8 mouse cellular contexts compared by ENCODE assay signal in genomic region chr7:27167475-27168094, GRCm38 (mm10). TPM values are rescaled to one million over a fixed set of nuclear protein-coding genes. Genes with fewer than 3 reads are reported as not detected.
A peak's percentile ranks its signal among the peaks of the same experiment; 100 is the strongest.
DNase-seq lines count a peak whose midpoint lies in the region; ATAC-seq and TF ChIP-seq lines count a peak whose summit lies in the region.

No protein-coding gene starts in this region.

- H3K4me2 ChIP-seq in neural tube, embryonic 13.5 days, result peak overlapping the region; percentile 75

- peaks cover 51% of the 10 kb centered on the region for H3K36me3 ChIP-seq in forebrain, embryonic 10.5 days (replicated peaks)
- H3K36me3 ChIP-seq in limb, embryonic 10.5 days, result peaks cover 50% of the 10 kb centered on the region
- peaks cover 48% of the 10 kb centered on the region for H3K36me3 ChIP-seq in neural tube, embryonic 13.5 days

- no peak for ATAC-seq in neural tube, embryonic 13.5 days (ENCODE audit: low read depth)
- ATAC-seq in inflammation-experienced regulatory T-cells, adult 6 months, result no peak

- DNase-seq in left cerebral cortex, adult 2 months (ENCODE audit: extremely low spot score in 1 of 2, low spot score in 2 of 2), result no peak
- no peak for DNase-seq in left cerebral cortex, adult 18-20 months (ENCODE audit: low spot score in 2 of 2)
- DNase-seq in forebrain, embryonic 10.5 days (ENCODE audit: extremely low spot score, low spot score), result no peak
- no peak for DNase-seq in limb, embryonic 10.5 days (ENCODE audit: low spot score)
- no peak for DNase-seq in right cerebral cortex, postnatal 25 days
- DNase-seq in yolk sac, embryonic 10.5 days (ENCODE audit: low spot score), result no peak

- no peaks in the 10 kb centered on the region for H3K9me3 ChIP-seq in forebrain, embryonic 10.5 days
- no peaks in the 10 kb centered on the region for H3K9me3 ChIP-seq in limb, embryonic 10.5 days (replicated peaks)
- no peaks in the 10 kb centered on the region for H3K9me3 ChIP-seq in neural tube, embryonic 13.5 days

- peak overlapping the region; percentile 71 for H3K4me3 ChIP-seq in left cerebral cortex, adult 2 months
- peak overlapping the region; percentile 77 for H3K4me3 ChIP-seq in forebrain, embryonic 10.5 days
- peak overlapping the region; percentile 66 for H3K4me3 ChIP-seq in limb, embryonic 10.5 days
- H3K4me3 ChIP-seq in neural tube, embryonic 13.5 days, result peak overlapping the region; percentile 73

- H3K27ac ChIP-seq in left cerebral cortex, adult 2 months, result peak overlapping the region; percentile 98
- peak overlapping the region; percentile 98 for H3K27ac ChIP-seq in forebrain, embryonic 10.5 days
- peak overlapping the region; percentile 98 for H3K27ac ChIP-seq in limb, embryonic 10.5 days
- peak overlapping the region; percentile 98 for H3K27ac ChIP-seq in neural tube, embryonic 13.5 days (replicated peaks)

- H3K27me3 ChIP-seq in forebrain, embryonic 10.5 days (ENCODE audit: poor library complexity, severe bottlenecking), result no peaks in the 10 kb centered on the region
- H3K27me3 ChIP-seq in limb, embryonic 10.5 days (ENCODE audit: low read depth, poor library complexity, severe bottlenecking), result no peaks in the 10 kb centered on the region
- no peaks in the 10 kb centered on the region for H3K27me3 ChIP-seq in neural tube, embryonic 13.5 days

- TF ChIP-seq CTCF in left cerebral cortex, adult 2 months (IDR thresholded peaks at IDR 0.05), result no peak

- WGBS in forebrain, embryonic 10.5 days, result 82% methylated on average over 11 of the region's 11 CpGs
- WGBS in limb, embryonic 10.5 days, result 82% methylated on average over 11 of the region's 11 CpGs
- WGBS in neural tube, embryonic 13.5 days, result 73% methylated on average over 11 of the region's 11 CpGs

- intact Hi-C loops in left cerebral cortex, adult 2 months (cut with DNase I), result loop anchor here (1.0 to 2.0 kb wide), 3 partner anchors 11 to 61 kb away; partner anchors contain the start of genes BC024978, Itpkc and Rab4b

- peaks cover 42% of the 10 kb centered on the region for H3K4me1 ChIP-seq in forebrain, embryonic 10.5 days
- peaks cover 42% of the 10 kb centered on the region for H3K4me1 ChIP-seq in limb, embryonic 10.5 days
- H3K4me1 ChIP-seq in neural tube, embryonic 13.5 days (replicated peaks), result peaks cover 42% of the 10 kb centered on the region

- peak overlapping the region; percentile 91 for H3K9ac ChIP-seq in neural tube, embryonic 13.5 days

RNA-seq across cellular contexts. Expression of gene Egln2, which starts 1.0 kb away (rescaled TPM):
- total RNA-seq in left cerebral cortex, adult 2 months (2021), result 100 to 1,000 TPM in 1 of 2 experiments, 10 to 100 TPM in 1; 92.8 to 109 TPM
- 100 to 1,000 TPM; 101 to 115 TPM for total RNA-seq in left cerebral cortex, adult 18-20 months (2021)
- 73.7 and 74.0 TPM in 2 replicates for polyA plus RNA-seq in forebrain, embryonic 10.5 days (2016; fragmentation: Nextera tagmentation; extraction: Ambion mirVana)
- 95.2 and 97.8 TPM in 2 replicates for polyA plus RNA-seq in limb, embryonic 10.5 days (2016; fragmentation: Nextera tagmentation; extraction: Ambion mirVana)
- polyA plus RNA-seq in neural tube, embryonic 13.5 days (2015; fragmentation: Nextera tagmentation; extraction: Ambion mirVana), result 78.8 and 89.1 TPM in 2 replicates
- polyA plus RNA-seq in inflammation-experienced regulatory T-cells, adult 6 months (2017; shearing (Covaris generic)), result 10 to 100 TPM; 12.0 to 14.1 (median 13.9) TPM

RNA-seq across cellular contexts. Expression of gene Rab4b, which starts 11.1 kb away (rescaled TPM):
- total RNA-seq in left cerebral cortex, adult 2 months (2021), result 10 to 100 TPM; 89.7 to 93.2 TPM
- total RNA-seq in left cerebral cortex, adult 18-20 months (2021), result 10 to 100 TPM; 93.0 to 99.8 TPM
- polyA plus RNA-seq in forebrain, embryonic 10.5 days (2016; fragmentation: Nextera tagmentation; extraction: Ambion mirVana), result 55.2 and 56.3 TPM in 2 replicates
- polyA plus RNA-seq in limb, embryonic 10.5 days (2016; fragmentation: Nextera tagmentation; extraction: Ambion mirVana), result 59.8 and 67.0 TPM in 2 replicates
- polyA plus RNA-seq in neural tube, embryonic 13.5 days (2015; fragmentation: Nextera tagmentation; extraction: Ambion mirVana), result 114 and 125 TPM in 2 replicates
- polyA plus RNA-seq in inflammation-experienced regulatory T-cells, adult 6 months (2017; shearing (Covaris generic)), result 100 to 1,000 TPM; 130 to 162 (median 146) TPM

RNA-seq across cellular contexts. Expression of gene Gm21983, which starts 13.3 kb away (rescaled TPM):
- not detected for total RNA-seq in left cerebral cortex, adult 2 months (2021)
- not detected for total RNA-seq in left cerebral cortex, adult 18-20 months (2021)
- polyA plus RNA-seq in forebrain, embryonic 10.5 days (2016; fragmentation: Nextera tagmentation; extraction: Ambion mirVana), result not detected in 2 replicates
- polyA plus RNA-seq in limb, embryonic 10.5 days (2016; fragmentation: Nextera tagmentation; extraction: Ambion mirVana), result 0.81 TPM in 1 of 2 replicates, not detected in the other
- polyA plus RNA-seq in neural tube, embryonic 13.5 days (2015; fragmentation: Nextera tagmentation; extraction: Ambion mirVana), result 0.35 TPM in 1 of 2 replicates, not detected in the other
- not detected for polyA plus RNA-seq in inflammation-experienced regulatory T-cells, adult 6 months (2017; shearing (Covaris generic))

RNA-seq across cellular contexts. Expression of gene Mia, which starts 13.4 kb away (rescaled TPM):
- 1 to 10 TPM in 1 of 2 experiments, under 1 TPM in 1; 0.68 to 1.6 TPM for total RNA-seq in left cerebral cortex, adult 2 months (2021)
- 1 to 10 TPM in 1 of 2 experiments, under 1 TPM in 1; 0.70 to 1.4 TPM for total RNA-seq in left cerebral cortex, adult 18-20 months (2021)
- polyA plus RNA-seq in forebrain, embryonic 10.5 days (2016; fragmentation: Nextera tagmentation; extraction: Ambion mirVana), result 1.1 and 1.7 TPM in 2 replicates
- 1.1 and 5.0 TPM in 2 replicates for polyA plus RNA-seq in limb, embryonic 10.5 days (2016; fragmentation: Nextera tagmentation; extraction: Ambion mirVana)
- polyA plus RNA-seq in neural tube, embryonic 13.5 days (2015; fragmentation: Nextera tagmentation; extraction: Ambion mirVana), result 9.7 and 13.9 TPM in 2 replicates
- polyA plus RNA-seq in inflammation-experienced regulatory T-cells, adult 6 months (2017; shearing (Covaris generic)), result not detected

RNA-seq across cellular contexts. Expression of gene Cyp2t4, which starts 14.1 kb away (rescaled TPM):
- not detected for total RNA-seq in left cerebral cortex, adult 2 months (2021)
- not detected for total RNA-seq in left cerebral cortex, adult 18-20 months (2021)
- polyA plus RNA-seq in forebrain, embryonic 10.5 days (2016; fragmentation: Nextera tagmentation; extraction: Ambion mirVana), result 0.12 and 0.16 TPM in 2 replicates
- polyA plus RNA-seq in limb, embryonic 10.5 days (2016; fragmentation: Nextera tagmentation; extraction: Ambion mirVana), result 0.11 and 0.19 TPM in 2 replicates
- polyA plus RNA-seq in neural tube, embryonic 13.5 days (2015; fragmentation: Nextera tagmentation; extraction: Ambion mirVana), result 0.21 TPM in 1 of 2 replicates, not detected in the other
- under 1 TPM in 2 of 3 experiments, not detected in 1; 0.24 to 0.59 TPM for polyA plus RNA-seq in inflammation-experienced regulatory T-cells, adult 6 months (2017; shearing (Covaris generic))
